Mouse (Mus musculus) heart, postnatal 14 days (tissue): ENCODE measurements around the gene Olfr998. TPM values are rescaled to one million over a fixed set of nuclear protein-coding genes. Genes with fewer than 3 reads are reported as not detected.
"Not testable (repeated sequence)": the region's sequence is repeated elsewhere in the genome, so short reads cannot be mapped to it uniquely, and the experiment has no call there.

ENCODE experiments used
- DNase-seq, 2 experiments: peaks; one replicate each; pipeline ENCODE4 v3.0.0; 2021 to 2022
- intact Hi-C: fragments of 180-260 bp; cut with DNase I; formaldehyde crosslinking; loops from one replicate; pipeline ENCODE4 v1.15.1; 2025
- long read RNA-seq, 2 experiments: library from polyadenylated mRNA; stranded (forward); transcript quantifications; one replicate each; pipeline ENCODE4 v2.0.0; 2021
- total RNA-seq, 2 experiments: library from RNA; stranded (reverse); gene quantifications; 2 replicates each; pipeline ENCODE4 v1.2.3; 2021

The Olfr998 gene
- total RNA-seq: not detected
- long read RNA-seq, experiment 1: 0 reads
- long read RNA-seq, experiment 2: 0 reads

GRCm38 (mm10) chr2:85588648-85589047 is at the start of gene Olfr998:
TSS of gene Olfr998 (plus strand) at chr2:85588948.
- intact Hi-C loops, DNase-seq: not testable (repeated sequence)

GRCm38 (mm10) chr2:85554806-85555205 is 33.9 kb upstream of the Olfr998 start:
- DNase-seq: no peak
- intact Hi-C loops: no loop called here

GRCm38 (mm10) chr2:85560226-85560625 is 28.5 kb upstream of the Olfr998 start:
- DNase-seq: no peak

GRCm38 (mm10) chr2:85561187-85561586 is 27.6 kb upstream of the Olfr998 start:
- intact Hi-C loops: loop anchor here (1.0 to 2.0 kb wide), 3 partner anchors 314 to 538 kb away; no protein-coding TSS in a partner anchor
- peak; percentile 7 to 39 for DNase-seq

More at GRCm38 (mm10) chr2:85560226-85560625, 28.5 kb upstream of the Olfr998 start:
- intact Hi-C loops: loop anchor here (2.0 kb wide), 2 partner anchors 313 to 537 kb away; no protein-coding TSS in a partner anchor

GRCm38 (mm10) chr2:85578915-85579314 is 9.8 kb upstream of the Olfr998 start, which contains the start of gene Olfr996:
TSS of gene Olfr996 (plus strand) at chr2:85579215.
- no peak for DNase-seq
- intact Hi-C loops: no loop called here

- DNase-seq: no peak
- intact Hi-C loops: no loop called here
Measured at GRCm38 (mm10) chr2:85611803-85612202, 23.1 kb downstream of the Olfr998 start, which contains the start of gene Olfr1000. TSS of gene Olfr1000 (minus strand) at chr2:85611903.

Other genes starting within 250 kb of the Olfr998 start
- gene Olfr987, start 249.6 kb upstream of the Olfr998 start, total RNA-seq: not detected
- gene Olfr988, start 225.7 kb upstream of the Olfr998 start, total RNA-seq: not detected
- gene Olfr992, start 179.5 kb upstream of the Olfr998 start, total RNA-seq: not detected
- gene Olfr993, start 174.1 kb upstream of the Olfr998 start, total RNA-seq: not detected
- not detected for gene Olfr994, start 152.5 kb upstream of the Olfr998 start, total RNA-seq
- not detected for gene Olfr995, start 145.3 kb upstream of the Olfr998 start, total RNA-seq
- not detected for gene 4833423E24Rik, start 69.9 kb upstream of the Olfr998 start, total RNA-seq
- not detected for gene Olfr996, start 9.7 kb upstream of the Olfr998 start, total RNA-seq
- not detected for gene Olfr1000, start 23.0 kb downstream of the Olfr998 start, total RNA-seq
- gene Olfr1002, start 61.8 kb downstream of the Olfr998 start, total RNA-seq: not detected
- not detected for gene Olfr154, start 75.5 kb downstream of the Olfr998 start, total RNA-seq
- not detected for gene Olfr1006, start 89.8 kb downstream of the Olfr998 start, total RNA-seq
- not detected for gene Olfr1008, start 100.5 kb downstream of the Olfr998 start, total RNA-seq
- not detected for gene Olfr1009, start 126.5 kb downstream of the Olfr998 start, total RNA-seq
- gene Olfr1012, start 173.8 kb downstream of the Olfr998 start, total RNA-seq: not detected
- gene Olfr1013, start 178.2 kb downstream of the Olfr998 start, total RNA-seq: not detected
- gene Olfr1014, start 183.8 kb downstream of the Olfr998 start, total RNA-seq: not detected
- not detected for gene Olfr1015, start 193.1 kb downstream of the Olfr998 start, total RNA-seq
- gene Olfr1016, start 213.6 kb downstream of the Olfr998 start, total RNA-seq: not detected
- gene Olfr1018, start 229.5 kb downstream of the Olfr998 start, total RNA-seq: not detected